Mouse (Mus musculus) lung, embryonic 15.5 days (tissue): ENCODE data around the gene Myo15b. TPM values are rescaled to one million over a fixed set of nuclear protein-coding genes. Genes with fewer than 3 reads are reported as not detected.

Experiments
- ATAC-seq: fragments of 200-750 bp; cut with Nextera tagmentation; 2 replicates; pipeline ENCODE4 v1.8.0; 2017; ENCODE audit warnings: moderate number of reproducible peaks, borderline replicate concordance; ENCODE audit not compliant: low FRiP score, low TSS enrichment; ENCODE audit errors: extremely low read depth
- H3K27ac ChIP-seq: fragments of 300-500 bp; sonication (generic); 2 replicates; pipeline ENCODE4 v1.5.1; 2015; ENCODE audit warnings: moderate library complexity, mild to moderate bottlenecking, inconsistent platforms
- H3K27me3 ChIP-seq: fragments of 300-500 bp; sonication (generic); 2 replicates; pipeline ENCODE4 v1.6.1; 2015; ENCODE audit warnings: inconsistent platforms
- H3K36me3 ChIP-seq: fragments of 300-500 bp; sonication (generic); 2 replicates; pipeline ENCODE4 v1.6.1; 2015; ENCODE audit warnings: inconsistent platforms
- H3K4me1 ChIP-seq: fragments of 300-500 bp; sonication (generic); 2 replicates; pipeline ENCODE4 v1.6.1; 2015; ENCODE audit warnings: inconsistent platforms
- H3K4me2 ChIP-seq: fragments of 300-500 bp; sonication (generic); 2 replicates; pipeline ENCODE4 v1.6.1; 2015; ENCODE audit warnings: inconsistent platforms, mild to moderate bottlenecking, moderate library complexity
- H3K4me3 ChIP-seq: fragments of 300-500 bp; sonication (generic); 2 replicates; pipeline ENCODE4 v1.5.1; 2015; ENCODE audit warnings: mild to moderate bottlenecking, inconsistent platforms
- H3K9ac ChIP-seq: fragments of 300-500 bp; sonication (generic); 2 replicates; pipeline ENCODE4 v1.6.1; 2015; ENCODE audit warnings: inconsistent platforms
- H3K9me3 ChIP-seq: fragments of 300-500 bp; sonication (generic); 2 replicates; pipeline ENCODE4 v1.6.1; 2016; ENCODE audit warnings: inconsistent platforms
- WGBS: fragments of 180-500 bp; shearing (Covaris S2); methylation state at CpG from one replicate; pipeline ENCODE4 v1.1.7; 2015; 5-methylcytosine and 5-hydroxymethylcytosine counted together
- polyA plus RNA-seq: library from polyadenylated mRNA; unstranded; fragments of >200 nt; fragmentation: Nextera tagmentation; extraction: Ambion mirVana; gene quantifications from 2 replicates; pipeline ENCODE4 v1.2.1, GENCODE M21; 2015

Gene Myo15b
- polyA plus RNA-seq, 1 experiment from 2014 or later: 0.49 TPM

DNA sequence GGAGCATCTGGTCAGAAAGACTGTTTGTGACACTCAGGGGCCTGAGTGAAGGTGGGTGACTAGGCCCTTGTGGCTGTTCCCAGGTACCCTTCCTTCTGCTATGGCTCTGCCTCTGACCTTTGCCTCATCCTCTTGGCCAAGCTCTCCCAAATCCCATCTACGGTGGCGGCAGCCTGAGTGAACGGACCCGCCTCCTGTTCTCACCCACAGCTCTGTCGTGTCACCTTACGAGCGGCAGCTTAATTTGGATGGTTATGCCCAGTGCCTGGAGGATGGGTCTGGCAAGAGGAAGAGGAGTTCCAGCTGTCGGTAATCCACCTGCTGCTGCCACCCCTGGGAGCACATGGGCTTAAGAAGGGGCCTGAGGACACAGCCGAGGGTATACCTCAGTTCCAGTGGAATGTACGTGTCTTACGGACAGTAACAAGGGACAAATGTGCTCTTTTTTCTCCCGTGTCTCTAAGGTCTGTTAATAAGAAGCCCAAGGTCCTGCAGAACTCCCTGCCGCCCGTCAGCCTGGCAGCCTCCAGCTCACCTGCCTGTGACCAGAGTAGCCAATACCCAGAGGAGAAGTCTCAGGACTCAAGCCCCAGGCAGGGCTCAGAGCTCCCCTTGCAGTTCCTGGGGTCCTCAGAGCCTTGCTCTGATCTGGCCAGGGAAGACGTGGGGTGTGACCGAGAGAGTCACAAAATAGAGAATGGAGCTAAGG is 38.1 kb upstream of the Myo15b start:
- Histone ChIP-seq H3K36me3 (peaks cover 28% of the 10 kb centered on the region), H3K27me3 (peaks cover 10% of the 10 kb centered on the region), H3K4me3 (no peak overlapping the region), H3K4me1 (peaks cover 19% of the 10 kb centered on the region), H3K4me2 (no peak overlapping the region), H3K9me3 (no peaks in the 10 kb centered on the region), H3K9ac (no peak overlapping the region), H3K27ac (no peak overlapping the region)
- ATAC-seq: no peak
- WGBS: 83% methylated on average over 16 of the region's 16 CpGs

DNA sequence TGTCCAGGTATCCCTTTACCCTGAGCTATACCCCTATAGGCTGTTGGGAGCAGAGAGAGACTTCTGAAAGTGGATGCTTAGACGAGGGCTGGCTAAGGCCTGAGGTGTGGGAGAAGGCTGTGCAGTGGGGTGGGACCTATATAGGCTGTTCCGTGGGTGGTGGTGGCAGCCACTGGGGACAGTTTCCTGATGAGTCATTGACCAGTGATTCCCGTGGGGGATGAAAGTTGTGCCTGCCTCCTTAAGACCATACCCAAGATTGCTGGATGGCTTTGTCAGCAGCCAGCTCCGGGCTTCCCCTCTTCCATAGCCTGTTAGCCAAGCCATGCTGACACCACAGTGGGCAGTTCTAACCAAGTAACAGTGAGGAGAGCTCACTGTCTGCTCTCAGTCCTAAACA is 37.2 kb upstream of the Myo15b start:
- no peak overlapping the region for H3K9ac ChIP-seq
- no peaks in the 10 kb centered on the region for H3K9me3 ChIP-seq
- H3K27me3 ChIP-seq: peaks cover 18% of the 10 kb centered on the region
- no peak overlapping the region for H3K27ac ChIP-seq
- H3K4me2 ChIP-seq: no peak overlapping the region
- no peak overlapping the region for H3K4me3 ChIP-seq
- H3K36me3 ChIP-seq: peaks cover 28% of the 10 kb centered on the region
- no peak for ATAC-seq
- WGBS: 72% methylated on average over 4 of the region's 4 CpGs
- H3K4me1 ChIP-seq: peaks cover 18% of the 10 kb centered on the region

- ATAC-seq: peak; percentile 94
- Histone ChIP-seq H3K36me3 (peaks cover 16% of the 10 kb centered on the region), H3K4me1 (peaks cover 44% of the 10 kb centered on the region), H3K4me2 (peak within 1 kb of the TSS; percentile 93), H3K9me3 (no peaks in the 10 kb centered on the region), H3K27ac (peak within 1 kb of the TSS; percentile 80), H3K9ac (peak within 1 kb of the TSS; percentile 71), H3K27me3 (peaks cover 21% of the 10 kb centered on the region), H3K4me3 (peak within 1 kb of the TSS; percentile 78)
- under 1% methylated on average over 87 of the region's 87 CpGs for WGBS
Measured at GRCm38 (mm10) chr11:115823774-115824740, 34.1 kb upstream of the Myo15b start, which contains the start of gene Llgl2. TSS of gene Llgl2 (plus strand) at chr11:115824049.

GRCm38 (mm10) chr11:115824813-115825212 is 33.4 kb upstream of the Myo15b start:
- H3K9ac ChIP-seq: peak overlapping the region; percentile 71
- H3K4me1 ChIP-seq: peaks cover 51% of the 10 kb centered on the region
- H3K4me3 ChIP-seq: peak overlapping the region; percentile 78
- WGBS: 13% methylated on average over 11 of the region's 11 CpGs
- H3K36me3 ChIP-seq: peaks cover 15% of the 10 kb centered on the region
- H3K27ac ChIP-seq: peak overlapping the region; percentile 80
- H3K9me3 ChIP-seq: no peaks in the 10 kb centered on the region
- H3K27me3 ChIP-seq: peaks cover 21% of the 10 kb centered on the region
- H3K4me2 ChIP-seq: peak overlapping the region; percentile 93
- no peak for ATAC-seq

DNA sequence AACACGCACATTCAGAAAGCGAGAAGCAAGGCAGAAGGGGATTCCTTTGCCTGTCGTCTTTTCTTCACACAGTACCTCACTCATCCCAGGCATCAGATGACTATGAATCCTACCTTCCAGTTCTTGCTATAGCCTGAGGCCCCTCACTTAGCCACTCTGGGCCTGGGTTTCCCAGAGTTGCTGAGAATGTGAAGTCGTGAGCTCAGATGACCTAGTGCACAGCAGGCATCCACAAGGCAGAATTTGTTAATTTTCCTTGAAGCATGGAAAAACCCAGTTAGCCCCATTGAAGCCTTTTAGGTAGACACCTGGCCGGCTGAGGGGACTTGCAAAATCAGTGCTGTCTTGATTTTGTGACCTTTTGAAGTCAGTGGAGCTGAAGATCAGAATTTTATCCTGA is 31.7 kb upstream of the Myo15b start:
- peak overlapping the region; percentile 82; the same call in 1 of the 2 replicates for H3K27ac ChIP-seq
- no peaks in the 10 kb centered on the region for H3K9me3 ChIP-seq
- peaks cover 21% of the 10 kb centered on the region for H3K27me3 ChIP-seq
- ATAC-seq: no peak
- peaks cover 67% of the 10 kb centered on the region for H3K4me1 ChIP-seq
- WGBS: 49% methylated on average over 5 of the region's 5 CpGs
- H3K36me3 ChIP-seq: peaks cover 4% of the 10 kb centered on the region; the same call in 1 of the 2 replicates
- peak overlapping the region; percentile 38 for H3K4me2 ChIP-seq
- H3K4me3 ChIP-seq: no peak overlapping the region
- H3K9ac ChIP-seq: no peak overlapping the region

DNA sequence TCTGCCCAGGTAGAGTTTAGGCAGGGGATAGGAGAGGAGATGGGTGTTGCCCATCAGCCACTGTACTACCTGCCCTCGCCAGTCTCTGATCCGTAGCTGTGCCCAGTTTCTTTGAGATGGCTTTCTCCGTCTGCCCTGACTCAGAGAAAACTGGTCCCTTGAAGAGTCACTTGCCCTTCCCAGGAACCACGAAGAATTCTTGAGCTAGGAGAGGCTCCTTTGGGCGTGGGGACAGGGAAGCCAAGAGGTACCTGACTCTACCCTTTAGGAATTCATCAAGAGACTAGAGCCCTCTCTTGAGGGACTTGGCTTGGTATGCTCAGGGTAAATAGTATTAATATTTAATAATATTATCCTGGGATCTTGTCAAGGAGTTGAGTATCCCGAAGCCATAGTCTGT is 30.6 kb upstream of the Myo15b start:
- peak overlapping the region; percentile 82 for H3K27ac ChIP-seq
- WGBS: 63% methylated on average over 6 of the region's 6 CpGs
- peaks cover 21% of the 10 kb centered on the region for H3K27me3 ChIP-seq
- H3K4me1 ChIP-seq: peaks cover 79% of the 10 kb centered on the region
- no peak for ATAC-seq
- H3K36me3 ChIP-seq: peaks cover 2% of the 10 kb centered on the region; the same call in 1 of the 2 replicates
- H3K9ac ChIP-seq: no peak overlapping the region
- H3K4me2 ChIP-seq: peak overlapping the region; percentile 38
- H3K9me3 ChIP-seq: no peaks in the 10 kb centered on the region
- H3K4me3 ChIP-seq: no peak overlapping the region

DNA sequence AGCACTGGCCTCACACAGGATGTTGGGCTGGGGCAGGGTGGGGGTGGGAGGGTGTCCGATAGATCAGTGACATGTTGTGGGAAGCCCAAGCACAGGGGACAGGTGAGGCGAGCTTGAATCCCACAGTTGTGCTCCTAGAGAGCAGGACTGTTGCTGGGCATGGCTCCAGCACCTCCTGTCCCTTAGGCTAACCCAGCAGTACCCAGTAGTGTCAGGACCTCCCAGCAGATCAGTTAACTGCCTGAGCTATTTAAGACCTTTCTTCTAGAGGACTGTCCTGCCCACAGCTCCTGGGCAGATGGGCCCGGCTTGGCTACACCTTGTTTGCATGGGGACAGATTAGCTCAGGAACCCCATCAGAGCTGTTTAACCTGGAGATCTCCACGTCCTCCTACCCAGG is 29.2 kb upstream of the Myo15b start:
- no peak overlapping the region for H3K27ac ChIP-seq
- no peaks in the 10 kb centered on the region for H3K9me3 ChIP-seq
- H3K9ac ChIP-seq: no peak overlapping the region
- H3K4me3 ChIP-seq: no peak overlapping the region
- no peak overlapping the region for H3K4me2 ChIP-seq
- H3K4me1 ChIP-seq: peaks cover 93% of the 10 kb centered on the region
- 57% methylated on average over 4 of the region's 4 CpGs for WGBS
- no peaks in the 10 kb centered on the region for H3K36me3 ChIP-seq
- peaks cover 20% of the 10 kb centered on the region for H3K27me3 ChIP-seq
- no peak for ATAC-seq

GRCm38 (mm10) chr11:115830550-115831325 is 27.5 kb upstream of the Myo15b start:
- 0 out of 2 replicates have a peak, but pooled peaks have one; percentile 7 for ATAC-seq
- WGBS: 30% methylated on average over 25 of the region's 25 CpGs
- Histone ChIP-seq H3K9me3 (no peaks in the 10 kb centered on the region), H3K9ac (no peak overlapping the region), H3K4me1 (peaks cover 95% of the 10 kb centered on the region), H3K4me2 (peak overlapping the region; percentile 13; the same call in 1 of the 2 replicates), H3K4me3 (no peak overlapping the region), H3K27me3 (peaks cover 5% of the 10 kb centered on the region; the same call in 1 of the 2 replicates), H3K27ac (peak overlapping the region; percentile 91), H3K36me3 (no peaks in the 10 kb centered on the region)

GRCm38 (mm10) chr11:115831518-115831917 is 26.7 kb upstream of the Myo15b start:
- H3K27ac ChIP-seq: peak overlapping the region; percentile 91
- WGBS: 34% methylated on average over 3 of the region's 3 CpGs
- no peaks in the 10 kb centered on the region for H3K36me3 ChIP-seq
- H3K4me3 ChIP-seq: no peak overlapping the region
- 0 out of 2 replicates have a peak, but pooled peaks have one; percentile 6 for ATAC-seq
- H3K9me3 ChIP-seq: no peaks in the 10 kb centered on the region
- H3K4me1 ChIP-seq: peaks cover 95% of the 10 kb centered on the region
- H3K9ac ChIP-seq: no peak overlapping the region
- peak overlapping the region; percentile 29; the same call in 1 of the 2 replicates for H3K4me2 ChIP-seq
- no peaks in the 10 kb centered on the region for H3K27me3 ChIP-seq

GRCm38 (mm10) chr11:115832064-115832463 is 26.1 kb upstream of the Myo15b start:
- Histone ChIP-seq H3K4me2 (peak overlapping the region; percentile 29), H3K4me1 (peaks cover 95% of the 10 kb centered on the region), H3K4me3 (no peak overlapping the region), H3K9me3 (no peaks in the 10 kb centered on the region), H3K9ac (peak overlapping the region; percentile 1; the same call in 1 of the 2 replicates), H3K36me3 (no peaks in the 10 kb centered on the region), H3K27me3 (no peaks in the 10 kb centered on the region), H3K27ac (peak overlapping the region; percentile 91)
- WGBS: 50% methylated on average over 6 of the region's 6 CpGs
- ATAC-seq: no peak

- H3K4me1 ChIP-seq: peaks cover 95% of the 10 kb centered on the region
- 8% methylated on average over 8 of the region's 8 CpGs for WGBS
Measured at GRCm38 (mm10) chr11:115832523-115832922, 25.7 kb upstream of the Myo15b start.

More at GRCm38 (mm10) chr11:115832523-115832922, 25.7 kb upstream of the Myo15b start:
- Histone ChIP-seq H3K4me3 (no peak overlapping the region), H3K36me3 (no peaks in the 10 kb centered on the region), H3K27me3 (no peaks in the 10 kb centered on the region), H3K9ac (peak overlapping the region; percentile 1; the same call in 1 of the 2 replicates), H3K4me2 (peak overlapping the region; percentile 29), H3K27ac (peak overlapping the region; percentile 91), H3K9me3 (no peaks in the 10 kb centered on the region)
- ATAC-seq: no peak
